Mouse (Mus musculus): Measurements from ENCODE around the gene Dbr1. TPM values are rescaled to one million over a fixed set of nuclear protein-coding genes. Genes with fewer than 3 reads are reported as not detected.

Dbr1 gene
- polyA plus RNA-seq (2016; fragmentation: Nextera tagmentation; extraction: Ambion mirVana): 23.2 and 32.9 TPM in 2 replicates

DNA sequence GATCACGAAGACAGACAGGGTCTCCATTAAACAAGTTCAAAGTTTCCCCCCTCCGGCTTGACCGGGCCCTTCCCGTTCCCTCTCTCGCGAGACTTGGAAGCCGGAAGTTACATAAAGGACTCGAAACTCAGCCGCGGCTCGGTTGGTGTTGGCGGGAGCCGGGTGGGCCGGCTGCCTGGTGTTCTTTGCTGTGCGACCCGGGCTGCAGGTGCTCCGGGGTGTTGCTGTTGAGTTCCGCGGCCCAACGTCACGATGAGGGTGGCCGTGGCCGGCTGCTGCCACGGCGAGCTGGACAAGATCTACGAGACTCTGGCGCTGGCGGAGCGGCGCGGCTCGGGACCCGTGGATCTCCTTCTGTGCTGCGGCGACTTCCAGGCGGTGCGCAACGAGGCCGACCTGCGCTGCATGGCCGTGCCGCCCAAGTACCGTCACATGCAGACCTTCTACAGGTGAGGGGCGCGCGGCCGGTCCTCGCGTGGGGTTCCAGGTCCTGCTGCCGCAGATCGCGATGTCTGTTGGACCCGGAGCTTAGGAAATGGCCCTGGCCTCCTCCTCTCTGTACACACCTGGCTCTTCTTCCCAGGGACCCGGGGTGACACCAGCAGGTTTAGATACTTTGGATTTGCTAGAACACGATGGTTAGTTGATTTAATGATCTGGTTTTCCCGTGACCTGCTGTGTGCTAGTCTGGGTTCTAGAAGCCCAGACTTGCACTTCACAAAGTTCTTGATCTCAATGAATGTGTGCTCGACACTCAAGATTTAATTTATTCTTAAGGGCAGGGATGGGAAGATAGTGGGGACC, at the start of gene Dbr1:
Dbr1 (plus strand) TSS at position 123 of the 804 bp plus-strand sequence.
- WGBS: under 1% methylated on average over 57 of the region's 57 CpGs
- peak; percentile 95 for DNase-seq (ENCODE audit: low spot score)
- Histone ChIP-seq H3K9me3 (no peaks in the 10 kb centered on the region), H3K27ac (peak within 1 kb of the TSS; percentile 94), H3K27me3 (ENCODE audit: insufficient read depth, poor library complexity, severe bottlenecking) (no peaks in the 10 kb centered on the region), H3K36me3 (peaks cover 12% of the 10 kb centered on the region), H3K4me3 (peak within 1 kb of the TSS; percentile 94), H3K4me1 (peaks cover 3% of the 10 kb centered on the region; the same call in 1 of the 2 replicates)

DNA sequence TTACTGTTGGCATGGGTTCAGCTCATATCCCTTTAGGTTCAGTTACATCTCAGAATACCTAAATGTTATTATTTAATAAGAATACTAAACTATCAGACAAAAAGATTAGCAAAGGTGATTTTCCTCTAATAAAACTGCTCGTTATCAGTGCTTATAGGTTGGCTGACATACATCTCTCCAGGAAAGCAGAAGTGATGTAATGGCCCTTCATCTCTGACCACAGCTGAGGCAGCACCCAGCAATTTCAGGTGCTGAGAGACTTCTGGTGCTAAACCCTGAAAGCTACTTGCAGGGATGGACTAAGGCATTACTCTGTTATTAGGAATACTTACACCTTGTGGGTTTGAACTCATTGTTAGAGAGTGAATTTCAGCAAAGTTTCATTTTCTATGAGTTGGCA, 43.7 kb upstream of the Dbr1 start:
- WGBS: 93% methylated on average over 1 of the region's 1 CpGs
- no peaks in the 10 kb centered on the region for H3K4me1 ChIP-seq
- H3K9me3 ChIP-seq: no peaks in the 10 kb centered on the region
- H3K27ac ChIP-seq: no peak overlapping the region
- H3K36me3 ChIP-seq: peaks cover 62% of the 10 kb centered on the region
- H3K4me3 ChIP-seq: no peak overlapping the region
- no peaks in the 10 kb centered on the region for H3K27me3 ChIP-seq (ENCODE audit: insufficient read depth, poor library complexity, severe bottlenecking)
- DNase-seq (ENCODE audit: low spot score): no peak

- Histone ChIP-seq H3K27me3 (ENCODE audit: insufficient read depth, poor library complexity, severe bottlenecking) (no peaks in the 10 kb centered on the region), H3K4me3 (no peak overlapping the region), H3K27ac (no peak overlapping the region), H3K4me1 (no peaks in the 10 kb centered on the region), H3K9me3 (no peaks in the 10 kb centered on the region), H3K36me3 (0 out of 2 replicates have a peak, but pooled peaks cover 2% of the 10 kb centered on the region)
- 95% methylated on average over 1 of the region's 1 CpGs for WGBS
- DNase-seq (ENCODE audit: low spot score): no peak
Measured at GRCm38 (mm10) chr9:99546259-99546658, 29.3 kb upstream of the Dbr1 start.

DNA sequence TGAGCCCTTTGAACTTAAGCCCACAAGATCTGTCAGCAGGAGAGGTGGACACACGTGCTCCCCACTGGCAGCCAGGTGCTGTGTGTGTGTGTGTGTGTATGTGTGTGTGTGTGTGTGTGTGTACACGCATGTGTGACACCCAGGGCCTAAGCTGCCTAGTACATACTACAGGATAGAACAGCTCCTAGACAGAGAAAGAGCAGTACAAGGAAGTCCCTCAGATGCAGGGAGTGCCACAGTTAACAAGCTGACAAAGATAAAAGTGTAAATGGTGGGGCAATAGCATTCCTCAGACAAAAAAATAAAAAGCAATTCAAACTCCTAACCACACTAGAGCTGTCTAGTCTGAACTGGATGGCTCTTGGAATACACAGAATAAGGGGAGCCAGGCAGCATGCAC, 23.5 kb upstream of the Dbr1 start:
- DNase-seq (ENCODE audit: low spot score): no peak
- WGBS: 88% methylated on average over 2 of the region's 2 CpGs
- no peak overlapping the region for H3K4me3 ChIP-seq
- no peaks in the 10 kb centered on the region for H3K4me1 ChIP-seq
- no peaks in the 10 kb centered on the region for H3K9me3 ChIP-seq
- no peak overlapping the region for H3K27ac ChIP-seq
- 0 out of 2 replicates have a peak, but pooled peaks cover 2% of the 10 kb centered on the region for H3K36me3 ChIP-seq
- H3K27me3 ChIP-seq (ENCODE audit: insufficient read depth, poor library complexity, severe bottlenecking): no peaks in the 10 kb centered on the region

DNA sequence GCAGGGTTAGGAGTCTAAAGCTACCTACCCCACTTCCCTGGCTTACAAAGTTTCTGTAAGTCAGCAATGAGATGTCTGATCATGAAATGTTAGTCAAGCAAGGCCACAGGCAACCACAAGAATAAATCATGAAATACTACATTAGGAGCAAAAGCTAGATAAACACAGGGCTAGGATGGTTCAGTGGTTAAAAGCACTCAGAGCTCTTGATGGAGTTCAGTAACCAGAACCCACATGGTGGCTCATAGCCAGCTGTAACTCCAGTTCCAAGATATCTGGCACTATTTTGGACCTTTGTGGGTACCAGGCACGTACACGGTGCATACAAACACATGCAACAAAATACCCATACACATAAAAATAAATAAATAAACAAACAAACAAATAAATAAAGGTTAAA, 22.6 kb upstream of the Dbr1 start:
- H3K4me1 ChIP-seq: peaks cover 6% of the 10 kb centered on the region; the same call in 1 of the 2 replicates
- DNase-seq (ENCODE audit: low spot score): no peak
- no peak overlapping the region for H3K27ac ChIP-seq
- 86% methylated on average over 2 of the region's 2 CpGs for WGBS
- H3K36me3 ChIP-seq: 0 out of 2 replicates have a peak, but pooled peaks cover 2% of the 10 kb centered on the region
- no peak overlapping the region for H3K4me3 ChIP-seq
- no peaks in the 10 kb centered on the region for H3K27me3 ChIP-seq (ENCODE audit: insufficient read depth, poor library complexity, severe bottlenecking)
- H3K9me3 ChIP-seq: no peaks in the 10 kb centered on the region

DNA sequence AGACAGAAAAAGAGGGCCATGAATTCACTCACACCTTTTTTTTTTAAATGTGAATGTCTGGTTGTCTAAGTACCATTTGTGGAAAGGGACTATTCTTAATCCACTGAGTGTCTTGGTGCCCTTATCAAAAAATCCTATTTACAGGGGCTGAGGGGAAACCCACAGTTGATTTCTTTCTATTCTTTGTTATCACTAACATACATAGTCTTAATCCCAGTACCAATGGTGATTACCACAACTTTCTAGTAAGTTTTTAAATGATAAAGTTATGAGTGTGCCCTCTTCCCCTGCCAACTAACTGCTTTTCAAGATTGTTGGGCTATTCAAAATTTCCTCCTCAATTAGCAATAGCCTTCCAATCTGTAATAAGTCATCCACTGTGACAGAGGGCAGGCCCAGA, 21.5 kb upstream of the Dbr1 start:
- Histone ChIP-seq H3K27me3 (ENCODE audit: insufficient read depth, poor library complexity, severe bottlenecking) (no peaks in the 10 kb centered on the region), H3K9me3 (no peaks in the 10 kb centered on the region), H3K27ac (no peak overlapping the region), H3K36me3 (0 out of 2 replicates have a peak, but pooled peaks cover 2% of the 10 kb centered on the region), H3K4me1 (peaks cover 6% of the 10 kb centered on the region; the same call in 1 of the 2 replicates), H3K4me3 (no peak overlapping the region)
- DNase-seq (ENCODE audit: low spot score): no peak

GRCm38 (mm10) chr9:99555253-99555652, 20.3 kb upstream of the Dbr1 start:
- WGBS: 77% methylated on average over 3 of the region's 3 CpGs
- DNase-seq (ENCODE audit: low spot score): no peak
- no peaks in the 10 kb centered on the region for H3K36me3 ChIP-seq
- no peak overlapping the region for H3K27ac ChIP-seq
- H3K4me3 ChIP-seq: no peak overlapping the region
- H3K4me1 ChIP-seq: peaks cover 6% of the 10 kb centered on the region; the same call in 1 of the 2 replicates
- H3K9me3 ChIP-seq: no peaks in the 10 kb centered on the region
- H3K27me3 ChIP-seq (ENCODE audit: insufficient read depth, poor library complexity, severe bottlenecking): no peaks in the 10 kb centered on the region

DNA sequence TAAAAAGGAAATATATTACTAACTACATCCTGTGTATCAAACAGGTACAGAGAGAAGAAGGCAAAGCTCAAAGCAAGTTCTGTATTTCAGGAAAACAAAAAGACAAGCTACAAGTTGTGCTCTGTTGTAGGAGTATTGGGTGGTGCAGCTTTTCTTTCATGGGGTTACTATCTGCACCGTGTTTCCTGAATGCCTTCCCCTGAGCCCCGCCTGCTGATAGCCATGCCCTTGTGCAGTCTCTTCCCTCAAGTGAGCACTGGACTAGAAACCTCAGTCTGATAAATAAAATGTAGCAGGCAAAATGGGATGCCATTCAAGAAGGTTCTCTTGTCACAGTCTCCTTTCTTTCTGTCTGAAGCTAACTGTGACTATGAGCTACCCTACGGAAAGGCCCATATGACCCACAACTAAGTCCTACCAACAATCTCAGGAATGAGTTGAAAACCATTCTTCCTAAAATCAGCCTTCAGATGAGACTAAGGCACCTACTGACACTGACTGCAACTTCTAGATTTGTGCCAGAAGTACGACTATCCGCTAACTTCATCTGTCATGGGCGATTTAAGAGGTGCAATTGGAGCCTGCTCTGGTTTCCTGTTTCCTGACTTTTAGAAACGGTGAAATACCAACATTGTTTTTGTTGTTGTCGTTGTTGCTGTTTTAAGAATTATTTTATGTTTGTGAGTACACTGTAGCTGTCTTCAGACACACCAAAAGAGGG, 17.9 kb upstream of the Dbr1 start:
- peaks cover 6% of the 10 kb centered on the region; the same call in 1 of the 2 replicates for H3K4me1 ChIP-seq
- no peak overlapping the region for H3K4me3 ChIP-seq
- no peaks in the 10 kb centered on the region for H3K27me3 ChIP-seq (ENCODE audit: insufficient read depth, poor library complexity, severe bottlenecking)
- DNase-seq (ENCODE audit: low spot score): no peak
- H3K9me3 ChIP-seq: no peaks in the 10 kb centered on the region
- no peaks in the 10 kb centered on the region for H3K36me3 ChIP-seq
- no peak overlapping the region for H3K27ac ChIP-seq
- WGBS: 66% methylated on average over 8 of the region's 8 CpGs

DNA sequence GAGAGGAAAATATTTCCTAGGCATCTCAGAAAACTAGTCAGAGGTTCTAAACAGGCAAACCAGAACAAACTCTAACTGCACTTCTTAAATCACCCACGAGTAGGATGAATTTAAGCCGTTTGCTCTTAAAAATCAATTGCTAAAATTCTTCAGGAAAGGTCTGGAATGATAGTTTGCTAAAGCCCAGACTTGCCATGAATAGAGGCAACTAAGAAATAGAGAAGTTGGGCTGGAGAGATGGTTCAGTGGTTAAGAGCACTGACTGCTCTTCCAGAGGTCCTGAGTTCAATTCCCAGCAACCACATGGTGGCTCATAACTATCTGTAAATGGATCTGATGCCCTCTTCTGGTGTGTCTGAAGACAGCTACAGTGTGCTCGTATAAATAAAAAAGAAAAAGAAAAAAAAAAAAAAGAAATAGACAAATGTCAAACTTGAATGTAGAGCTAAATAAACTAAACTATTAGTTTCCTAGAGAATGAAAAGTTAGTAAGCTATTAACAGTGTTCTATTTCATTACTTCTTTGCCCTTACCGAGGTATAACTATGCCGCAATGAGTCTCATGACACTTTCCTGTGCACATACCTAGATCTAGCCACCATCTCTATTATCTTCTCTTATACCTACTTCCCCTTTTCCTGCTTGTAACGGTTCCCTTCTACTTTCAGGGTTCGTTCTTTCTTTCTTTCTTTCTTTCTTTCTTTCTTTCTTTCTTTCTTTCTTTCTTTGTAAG, 16.6 kb upstream of the Dbr1 start:
- no peak for DNase-seq (ENCODE audit: low spot score)
- no peaks in the 10 kb centered on the region for H3K36me3 ChIP-seq
- no peaks in the 10 kb centered on the region for H3K9me3 ChIP-seq
- peaks cover 6% of the 10 kb centered on the region; the same call in 1 of the 2 replicates for H3K4me1 ChIP-seq
- H3K27ac ChIP-seq: no peak overlapping the region
- WGBS: 89% methylated on average over 7 of the region's 7 CpGs
- no peaks in the 10 kb centered on the region for H3K27me3 ChIP-seq (ENCODE audit: insufficient read depth, poor library complexity, severe bottlenecking)
- H3K4me3 ChIP-seq: no peak overlapping the region

DNA sequence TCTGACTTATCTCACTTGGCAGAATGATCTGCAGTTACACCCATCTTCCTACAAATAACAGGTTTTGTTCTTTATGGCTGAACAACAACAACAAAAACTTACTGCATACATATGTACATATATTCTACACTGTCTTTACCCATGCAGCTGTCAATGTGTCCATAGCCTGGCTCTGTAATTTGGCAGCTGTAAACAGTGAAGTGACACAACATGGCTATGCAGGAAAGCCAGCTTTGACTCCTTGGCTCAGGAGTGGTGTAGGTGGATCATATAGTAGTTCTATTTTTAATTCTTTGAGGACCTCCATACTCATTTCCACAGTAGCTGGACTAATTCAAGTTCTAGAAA, 16.1 kb upstream of the Dbr1 start:
- H3K4me1 ChIP-seq: peaks cover 6% of the 10 kb centered on the region; the same call in 1 of the 2 replicates
- H3K9me3 ChIP-seq: no peaks in the 10 kb centered on the region
- no peak for DNase-seq (ENCODE audit: low spot score)
- no peaks in the 10 kb centered on the region for H3K36me3 ChIP-seq
- H3K27ac ChIP-seq: no peak overlapping the region
- H3K27me3 ChIP-seq (ENCODE audit: insufficient read depth, poor library complexity, severe bottlenecking): no peaks in the 10 kb centered on the region
- no peak overlapping the region for H3K4me3 ChIP-seq

- peaks cover 6% of the 10 kb centered on the region; the same call in 1 of the 2 replicates for H3K4me1 ChIP-seq
- no peaks in the 10 kb centered on the region for H3K9me3 ChIP-seq
- no peak for DNase-seq (ENCODE audit: low spot score)
- H3K4me3 ChIP-seq: no peak overlapping the region
- H3K36me3 ChIP-seq: no peaks in the 10 kb centered on the region
- H3K27ac ChIP-seq: no peak overlapping the region
- no peaks in the 10 kb centered on the region for H3K27me3 ChIP-seq (ENCODE audit: insufficient read depth, poor library complexity, severe bottlenecking)
- WGBS: 95% methylated on average over 3 of the region's 3 CpGs
Measured at GRCm38 (mm10) chr9:99560389-99560788, 15.2 kb upstream of the Dbr1 start.

GRCm38 (mm10) chr9:99563714-99564113, 11.9 kb upstream of the Dbr1 start:
- Histone ChIP-seq H3K4me3 (no peak overlapping the region), H3K4me1 (peaks cover 4% of the 10 kb centered on the region; the same call in 1 of the 2 replicates), H3K9me3 (no peaks in the 10 kb centered on the region), H3K36me3 (no peaks in the 10 kb centered on the region), H3K27ac (no peak overlapping the region), H3K27me3 (ENCODE audit: insufficient read depth, poor library complexity, severe bottlenecking) (no peaks in the 10 kb centered on the region)
- DNase-seq (ENCODE audit: low spot score): peak; percentile 86
- WGBS: 17% methylated on average over 11 of the region's 11 CpGs

- no peaks in the 10 kb centered on the region for H3K9me3 ChIP-seq
- H3K27ac ChIP-seq: peak overlapping the region; percentile 99
- DNase-seq (ENCODE audit: low spot score): no peak
- no peaks in the 10 kb centered on the region for H3K36me3 ChIP-seq
- H3K4me1 ChIP-seq: peaks cover 11% of the 10 kb centered on the region; the same call in 1 of the 2 replicates
- H3K27me3 ChIP-seq (ENCODE audit: insufficient read depth, poor library complexity, severe bottlenecking): no peaks in the 10 kb centered on the region
- WGBS: 3% methylated on average over 15 of the region's 15 CpGs
- peak overlapping the region; percentile 95 for H3K4me3 ChIP-seq
Measured at GRCm38 (mm10) chr9:99568023-99568346, 7.6 kb upstream of the Dbr1 start.
